Comparison of ENCODE assay signal across 7 mouse cellular contexts in genomic region chr3:57847760-57848185, GRCm38 (mm10). TPM values are rescaled to one million over a fixed set of nuclear protein-coding genes. Genes with fewer than 3 reads are reported as not detected.
DNase-seq lines count a peak whose midpoint lies in the region; ATAC-seq and TF ChIP-seq lines count a peak whose summit lies in the region.

TSS of gene Pfn2 (minus strand) at chr3:57848079.

- H3K27me3 ChIP-seq in intestine, embryonic 16.5 days (replicated peaks; ENCODE audit: control insufficient read depth, insufficient read depth, low read length), result no peaks in the 10 kb centered on the region
- H3K27me3 ChIP-seq in limb, embryonic 10.5 days (ENCODE audit: low read depth, poor library complexity, severe bottlenecking), result no peaks in the 10 kb centered on the region
- no peaks in the 10 kb centered on the region for H3K27me3 ChIP-seq in midbrain, embryonic 12.5 days
- H3K27me3 ChIP-seq in spleen, adult 2 months (ENCODE audit: control insufficient read depth, insufficient read depth, low read length), result no peaks in the 10 kb centered on the region; the same call in 1 of the 2 replicates

- TF ChIP-seq POLR2A in spleen, adult 2 months (IDR thresholded peaks at IDR 0.05; ENCODE audit: low read depth, low read length), result no peak

- DNase-seq in adrenal gland, adult 2 months, result peak; percentile 84
- DNase-seq in embryo, embryonic 11 days, result peak; percentile 94
- no peak for DNase-seq in gonadal fat pad, adult 2 months (ENCODE audit: low read depth)
- DNase-seq in limb, embryonic 10.5 days (ENCODE audit: low spot score), result peak; percentile 88
- DNase-seq in spleen, adult 2 months (ENCODE audit: low read depth in 1 of 2, low spot score in 2 of 2), result peak in 1 of 2 experiments; percentile 35

- peak within 1 kb of the TSS; percentile 85 for H3K9ac ChIP-seq in intestine, embryonic 16.5 days (ENCODE audit: low read depth, low read length)
- peak within 1 kb of the TSS; percentile 97 for H3K9ac ChIP-seq in midbrain, embryonic 12.5 days (replicated peaks)

- no peaks in the 10 kb centered on the region for H3K36me3 ChIP-seq in intestine, embryonic 16.5 days (ENCODE audit: control insufficient read depth, insufficient read depth, low read length)
- peaks cover 10% of the 10 kb centered on the region for H3K36me3 ChIP-seq in limb, embryonic 10.5 days
- peaks cover 15% of the 10 kb centered on the region for H3K36me3 ChIP-seq in midbrain, embryonic 12.5 days
- no peaks in the 10 kb centered on the region for H3K36me3 ChIP-seq in spleen, adult 2 months (ENCODE audit: control insufficient read depth, insufficient read depth, low read length)

- H3K9me3 ChIP-seq in intestine, embryonic 16.5 days (ENCODE audit: control insufficient read depth, low read length), result no peaks in the 10 kb centered on the region
- no peaks in the 10 kb centered on the region for H3K9me3 ChIP-seq in limb, embryonic 10.5 days (replicated peaks)
- H3K9me3 ChIP-seq in midbrain, embryonic 12.5 days, result no peaks in the 10 kb centered on the region

- TF ChIP-seq CTCF in spleen, adult 2 months (IDR thresholded peaks at IDR 0.05; ENCODE audit: extremely low read depth, insufficient read depth, insufficient read length, insufficient replicate concordance), result no peak

- peak within 1 kb of the TSS; percentile 92 for H3K4me2 ChIP-seq in intestine, embryonic 16.5 days (ENCODE audit: low read depth, low read length)
- peak within 1 kb of the TSS; percentile 65 for H3K4me2 ChIP-seq in midbrain, embryonic 12.5 days (replicated peaks)

- peak; percentile 80 for ATAC-seq in intestine, embryonic 16.5 days
- ATAC-seq in midbrain, embryonic 12.5 days (ENCODE audit: low FRiP score, low read depth), result peak; percentile 85

- H3K4me1 ChIP-seq in intestine, embryonic 16.5 days (ENCODE audit: control insufficient read depth, insufficient read depth, low read length), result peaks cover 5% of the 10 kb centered on the region
- peaks cover 15% of the 10 kb centered on the region for H3K4me1 ChIP-seq in limb, embryonic 10.5 days
- peaks cover 12% of the 10 kb centered on the region for H3K4me1 ChIP-seq in midbrain, embryonic 12.5 days
- H3K4me1 ChIP-seq in spleen, adult 2 months (ENCODE audit: control insufficient read depth, insufficient read depth, insufficient read length), result 0 out of 2 replicates have a peak, but pooled peaks cover 2% of the 10 kb centered on the region

- H3K4me3 ChIP-seq in intestine, embryonic 16.5 days (ENCODE audit: low read length), result peak within 1 kb of the TSS; percentile 95
- H3K4me3 ChIP-seq in limb, embryonic 10.5 days, result peak within 1 kb of the TSS; percentile 88
- peak within 1 kb of the TSS; percentile 78 for H3K4me3 ChIP-seq in midbrain, embryonic 12.5 days
- peak within 1 kb of the TSS; percentile 77 for H3K4me3 ChIP-seq in spleen, adult 2 months (ENCODE audit: extremely low read depth, insufficient read depth, insufficient read length)

- H3K27ac ChIP-seq in intestine, embryonic 16.5 days (ENCODE audit: low read length), result peak within 1 kb of the TSS; percentile 82
- peak within 1 kb of the TSS; percentile 89 for H3K27ac ChIP-seq in limb, embryonic 10.5 days
- H3K27ac ChIP-seq in midbrain, embryonic 12.5 days (replicated peaks), result peak within 1 kb of the TSS; percentile 99
- no peak within 1 kb of the TSS for H3K27ac ChIP-seq in spleen, adult 2 months (ENCODE audit: insufficient read depth, low read length)

- under 1% methylated on average over 46 of the region's 52 CpGs for WGBS in intestine, embryonic 16.5 days
- under 1% methylated on average over 52 of the region's 52 CpGs for WGBS in limb, embryonic 10.5 days
- under 1% methylated on average over 48 of the region's 52 CpGs for WGBS in midbrain, embryonic 12.5 days
- WGBS in spleen, adult 2 months, result under 1% methylated on average over 51 of the region's 52 CpGs

RNA-seq across cellular contexts. Expression of gene Pfn2, which starts in this region (rescaled TPM):
- total RNA-seq in adrenal gland, adult 2 months (2021), result 10 to 100 TPM; 38.3 to 67.6 TPM
- 28.6 and 31.6 TPM in 2 replicates for polyA plus RNA-seq in adrenal gland, adult 2 months (2012; rRNA removed)
- 47.3 and 56.4 TPM in 2 replicates for polyA plus RNA-seq in gonadal fat pad, adult 2 months (2012; rRNA removed)
- polyA plus RNA-seq in intestine, embryonic 16.5 days (2015; fragmentation: Nextera tagmentation; extraction: Ambion mirVana), result 49.6 and 53.4 TPM in 2 replicates
- 54.4 and 87.5 TPM in 2 replicates for polyA plus RNA-seq in limb, embryonic 10.5 days (2016; fragmentation: Nextera tagmentation; extraction: Ambion mirVana)
- polyA plus RNA-seq in midbrain, embryonic 12.5 days (2016; fragmentation: Nextera tagmentation; extraction: Ambion mirVana), result 349 and 369 TPM in 2 replicates
- 1.8 and 2.5 TPM in 2 replicates for polyA plus RNA-seq in spleen, adult 2 months (2012; rRNA removed)
